11 mouse cellular contexts compared by ENCODE assay signal in the genomic region with DNA sequence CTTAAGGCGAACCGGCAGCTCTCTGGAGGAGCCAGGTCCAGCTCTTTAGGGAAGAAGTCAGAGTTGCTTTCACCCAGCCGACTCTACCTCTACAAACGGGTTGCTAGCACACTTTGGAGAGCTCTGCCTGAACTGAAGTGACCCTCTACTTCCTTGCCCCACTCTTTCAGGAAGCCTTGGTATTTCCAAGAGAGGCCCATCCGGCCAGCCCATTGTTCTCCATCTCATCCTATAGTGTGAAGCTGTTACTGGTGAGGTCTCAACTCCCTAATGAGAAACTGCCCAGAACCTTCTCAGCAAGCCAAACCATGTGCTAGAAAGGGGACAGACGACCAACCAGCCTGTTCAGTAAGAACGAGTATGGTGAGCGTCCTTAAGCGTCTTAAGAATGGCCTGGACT. TPM values are rescaled to one million over a fixed set of nuclear protein-coding genes. Genes with fewer than 3 reads are reported as not detected.
A peak's percentile ranks its signal among the peaks of the same experiment; 100 is the strongest.
DNase-seq lines count a peak whose midpoint lies in the region; ATAC-seq and TF ChIP-seq lines count a peak whose summit lies in the region.
"Had no signal": no experiment of that assay in that cellular context is flagged by ENCODE, and none has a peak within 500 bp of the region (broad histone marks: within the 10 kb centered on the region; RNA-seq: fewer than 3 reads in every experiment).

No protein-coding gene starts in this region.

- H3K27me3 ChIP-seq in lung, embryonic 14.5 days (ENCODE audit: insufficient read depth, low read length) = peaks cover 13% of the 10 kb centered on the region
- peaks cover 5% of the 10 kb centered on the region; the same call in 1 of the 2 replicates for H3K27me3 ChIP-seq in stomach, embryonic 14.5 days (ENCODE audit: control insufficient read depth, insufficient read depth, low read length)
- H3K27me3 ChIP-seq in forebrain, embryonic 12.5 days = peaks cover 43% of the 10 kb centered on the region

- peak overlapping the region; percentile 91; the same call in 1 of the 2 replicates for H3K4me2 ChIP-seq in lung, embryonic 14.5 days
- H3K4me2 ChIP-seq in stomach, embryonic 14.5 days (replicated peaks; ENCODE audit: low read depth, low read length) = no peak overlapping the region
- no peak overlapping the region for H3K4me2 ChIP-seq in forebrain, embryonic 12.5 days

- 0 out of 2 replicates have a peak, but pooled peaks cover 3% of the 10 kb centered on the region for H3K4me1 ChIP-seq in lung, embryonic 14.5 days (ENCODE audit: insufficient read depth)
- 0 out of 2 replicates have a peak, but pooled peaks cover 4% of the 10 kb centered on the region for H3K4me1 ChIP-seq in stomach, embryonic 14.5 days (ENCODE audit: control insufficient read depth, insufficient read depth, low read length)
- peaks cover 20% of the 10 kb centered on the region for H3K4me1 ChIP-seq in forebrain, embryonic 12.5 days

- no peaks in the 10 kb centered on the region for H3K9me3 ChIP-seq in lung, embryonic 14.5 days (ENCODE audit: low read depth, low read length)
- no peaks in the 10 kb centered on the region for H3K9me3 ChIP-seq in stomach, embryonic 14.5 days (ENCODE audit: control insufficient read depth, low read depth, low read length)
- H3K9me3 ChIP-seq in forebrain, embryonic 12.5 days = no peaks in the 10 kb centered on the region
- H3K9me3 ChIP-seq: midbrain, embryonic 10.5 days had no signal

- no peak overlapping the region for H3K4me3 ChIP-seq in lung, embryonic 14.5 days (ENCODE audit: low read depth, low read length)
- H3K4me3 ChIP-seq in stomach, embryonic 14.5 days (ENCODE audit: low read depth, low read length) = no peak overlapping the region
- no peak overlapping the region for H3K4me3 ChIP-seq in forebrain, embryonic 12.5 days (replicated peaks)

- no peaks in the 10 kb centered on the region for H3K36me3 ChIP-seq in lung, embryonic 14.5 days (ENCODE audit: insufficient read depth)
- H3K36me3 ChIP-seq in stomach, embryonic 14.5 days (ENCODE audit: control insufficient read depth, insufficient read depth, low read length) = no peaks in the 10 kb centered on the region
- no peaks in the 10 kb centered on the region for H3K36me3 ChIP-seq in forebrain, embryonic 12.5 days (replicated peaks)
- H3K36me3 ChIP-seq: G1E; midbrain, embryonic 10.5 days had no signal

- TF ChIP-seq CTCF in lung, embryonic 14.5 days (IDR thresholded peaks at IDR 0.05; ENCODE audit: low read depth) = no peak

- H3K27ac ChIP-seq in lung, embryonic 14.5 days (ENCODE audit: low read depth) = peak overlapping the region; percentile 88
- H3K27ac ChIP-seq in stomach, embryonic 14.5 days (ENCODE audit: low read length) = peak overlapping the region; percentile 41; the same call in 1 of the 2 replicates
- no peak overlapping the region for H3K27ac ChIP-seq in forebrain, embryonic 12.5 days

- DNase-seq in embryo, embryonic 10 days (ENCODE audit: low spot score) = peak; percentile 14
- DNase-seq in embryo, embryonic 10.5 days (ENCODE audit: low spot score) = no peak
- peak; percentile 53 for DNase-seq in lung, embryonic 14.5 days
- DNase-seq in lung, postnatal 14 days = no peak
- DNase-seq in kidney, adult 9 months = peak; percentile 41
- DNase-seq in right cerebral cortex, postnatal 36 days (ENCODE audit: low spot score in 2 of 2) = no peak
- DNase-seq: forebrain, postnatal 0 days had no signal

- H3K9ac ChIP-seq in lung, embryonic 14.5 days = no peak overlapping the region
- no peak overlapping the region for H3K9ac ChIP-seq in stomach, embryonic 14.5 days (replicated peaks; ENCODE audit: low read depth, low read length)
- H3K9ac ChIP-seq in forebrain, embryonic 12.5 days = no peak overlapping the region

- no peak for ATAC-seq in lung, embryonic 14.5 days (ENCODE audit: insufficient read depth)
- no peak for ATAC-seq in stomach, embryonic 14.5 days (ENCODE audit: insufficient number of reproducible peaks, insufficient read depth, low FRiP score, low read depth)
- ATAC-seq in forebrain, embryonic 12.5 days (ENCODE audit: low FRiP score) = no peak

- 70% methylated on average over 9 of the region's 9 CpGs for whole genome bisulfite sequencing in lung, embryonic 14.5 days
- WGBS in stomach, embryonic 14.5 days = 71% methylated on average over 9 of the region's 9 CpGs
- 77% methylated on average over 9 of the region's 9 CpGs for WGBS in forebrain, embryonic 12.5 days

RNA-seq across cellular contexts. Expression of a gene that starts 1.3 kb away (rescaled TPM):
- polyA plus RNA-seq in lung, embryonic 14.5 days (2014; fragmentation: Nextera tagmentation; extraction: Ambion mirVana) = 16.2 and 18.0 TPM in 2 replicates
- 12.0 and 12.1 TPM in 2 replicates for polyA plus RNA-seq in stomach, embryonic 14.5 days (2014; fragmentation: Nextera tagmentation; extraction: Ambion mirVana)
- 4.6 and 6.0 TPM in 2 replicates for polyA plus RNA-seq in forebrain, embryonic 12.5 days (2016; fragmentation: Nextera tagmentation; extraction: Ambion mirVana)
- polyA plus RNA-seq: G1E had no signal

RNA-seq across cellular contexts. Expression of a gene that starts 37.1 kb away (rescaled TPM):
- 4.0 and 5.1 TPM in 2 replicates for polyA plus RNA-seq in lung, embryonic 14.5 days (2014; fragmentation: Nextera tagmentation; extraction: Ambion mirVana)
- polyA plus RNA-seq in stomach, embryonic 14.5 days (2014; fragmentation: Nextera tagmentation; extraction: Ambion mirVana) = 14.5 and 16.8 TPM in 2 replicates
- polyA plus RNA-seq in forebrain, embryonic 12.5 days (2016; fragmentation: Nextera tagmentation; extraction: Ambion mirVana) = 2.2 and 3.1 TPM in 2 replicates
- polyA plus RNA-seq: G1E had no signal

Comparison
In these comparisons a context has a peak if more than half of its experiments do, and no peak if none do; other contexts are left out.
1. DNase-seq: peak in embryo, embryonic 10 days (single experiment), lung, embryonic 14.5 days (single experiment) and kidney, adult 9 months (single experiment); none in embryo, embryonic 10.5 days (single experiment), lung, postnatal 14 days (single experiment) and right cerebral cortex, postnatal 36 days (0 of 2).